Mouse (Mus musculus): ENCODE data around the gene Inpp5e.
"Not testable (repeated sequence)": the region's sequence is repeated elsewhere in the genome, so short reads cannot be mapped to it uniquely, and the experiment has no call there.

GRCm38 (mm10) chr2:26380871-26381270 is 28.1 kb downstream of the Inpp5e start:
- TF ChIP-seq CTCF (IDR thresholded peaks at IDR 0.05; ENCODE audit: borderline replicate concordance, control insufficient read depth, extremely low read depth, insufficient read depth, low read length, poor library complexity); POLR2A (IDR thresholded peaks at IDR 0.05; ENCODE audit: control insufficient read depth, extremely low read depth, insufficient read depth, low read length, poor library complexity): not testable (repeated sequence)

Measured in thymus, adult 2 months (tissue).